Mouse (Mus musculus) adrenal gland, postnatal 25 days (tissue): ENCODE results near the gene Gars. TPM values are rescaled to one million over a fixed set of nuclear protein-coding genes. Genes with fewer than 3 reads are reported as not detected.

ENCODE experiments used
- DNase-seq: peaks from one replicate; pipeline ENCODE4 v3.0.0; 2021; ENCODE audit warnings: mixed read lengths
- long read RNA-seq: library from polyadenylated mRNA; stranded (forward); transcript quantifications from one replicate; pipeline ENCODE4 v2.0.0, GENCODE M21; 2021
- total RNA-seq: library from RNA; stranded (reverse); gene quantifications from 2 replicates; pipeline ENCODE4 v1.2.3, GENCODE M21; 2021

Gars gene
- total RNA-seq: 81.7 and 85.7 TPM in 2 replicates
- long read RNA-seq, transcript Gars-201 (17 exons, 2,380 nt): major isoform, 126 of 136 reads
- long read RNA-seq, partial matches to known transcripts: 8 of 136 reads
- long read RNA-seq, other reads (novel, unspliced or antisense): 2 of 136 reads

- peak; percentile 88 for DNase-seq
Observed at GRCm38 (mm10) chr6:55037799-55038670, at the start of gene Gars. TSS of gene Gars (plus strand) at chr6:55038007.

GRCm38 (mm10) chr6:54988141-54988540 is 49.7 kb upstream of the Gars start:
- DNase-seq: no peak

- DNase-seq: no peak
Observed at GRCm38 (mm10) chr6:54991189-54991588, 46.6 kb upstream of the Gars start.

GRCm38 (mm10) chr6:54992141-54992540 is 45.7 kb upstream of the Gars start:
- no peak for DNase-seq

- DNase-seq: peak; percentile 94
Observed at GRCm38 (mm10) chr6:54992734-54993260, 45.0 kb upstream of the Gars start, which contains the start of gene Ggct. TSS of gene Ggct (minus strand) at chr6:54992950.

GRCm38 (mm10) chr6:54996361-54996760 is 41.4 kb upstream of the Gars start:
- no peak for DNase-seq

GRCm38 (mm10) chr6:54997726-54998125 is 40.1 kb upstream of the Gars start:
- DNase-seq: no peak

- DNase-seq: no peak
Observed at GRCm38 (mm10) chr6:55001320-55001719, 36.5 kb upstream of the Gars start.

GRCm38 (mm10) chr6:55002438-55002837 is 35.4 kb upstream of the Gars start:
- DNase-seq: no peak

- no peak for DNase-seq
Observed at GRCm38 (mm10) chr6:55003559-55003958, 34.2 kb upstream of the Gars start.

- DNase-seq: peak; percentile 17
Observed at GRCm38 (mm10) chr6:55008401-55008800, 29.4 kb upstream of the Gars start.

- no peak for DNase-seq
Observed at GRCm38 (mm10) chr6:55009391-55010230, 28.2 kb upstream of the Gars start.

GRCm38 (mm10) chr6:55010330-55011091 is 27.3 kb upstream of the Gars start:
- DNase-seq: no peak

- DNase-seq: no peak
Observed at GRCm38 (mm10) chr6:55012516-55012915, 25.3 kb upstream of the Gars start.

- no peak for DNase-seq
Observed at GRCm38 (mm10) chr6:55014184-55014583, 23.6 kb upstream of the Gars start.

- DNase-seq: peak; percentile 46
Observed at GRCm38 (mm10) chr6:55016236-55016635, 21.6 kb upstream of the Gars start.

- peak; percentile 33 for DNase-seq
Observed at GRCm38 (mm10) chr6:55016710-55017583, 20.9 kb upstream of the Gars start.

- DNase-seq: no peak
Observed at GRCm38 (mm10) chr6:55018417-55018816, 19.4 kb upstream of the Gars start.

- no peak for DNase-seq
Observed at GRCm38 (mm10) chr6:55021806-55022205, 16.0 kb upstream of the Gars start.

- no peak for DNase-seq
Observed at GRCm38 (mm10) chr6:55027642-55028041, 10.2 kb upstream of the Gars start.

GRCm38 (mm10) chr6:55036731-55037130 is 1.1 kb upstream of the Gars start:
- DNase-seq: no peak
